Mouse (Mus musculus): ENCODE data around the gene Hirip3. TPM values are rescaled to one million over a fixed set of nuclear protein-coding genes. Genes with fewer than 3 reads are reported as not detected.

Hirip3 gene
- polyA plus RNA-seq, 1 experiment from 2014 or later: 19.5 TPM

- ATAC-seq (replicated peaks; ENCODE audit: low FRiP score, low TSS enrichment, low read depth): no peak
- WGBS: 78% methylated on average over 3 of the region's 3 CpGs
- H3K9ac ChIP-seq (ENCODE audit: low read length): no peak overlapping the region
Observed at GRCm38 (mm10) chr7:126905590-126905989, 43.8 kb downstream of the Hirip3 start.

DNA sequence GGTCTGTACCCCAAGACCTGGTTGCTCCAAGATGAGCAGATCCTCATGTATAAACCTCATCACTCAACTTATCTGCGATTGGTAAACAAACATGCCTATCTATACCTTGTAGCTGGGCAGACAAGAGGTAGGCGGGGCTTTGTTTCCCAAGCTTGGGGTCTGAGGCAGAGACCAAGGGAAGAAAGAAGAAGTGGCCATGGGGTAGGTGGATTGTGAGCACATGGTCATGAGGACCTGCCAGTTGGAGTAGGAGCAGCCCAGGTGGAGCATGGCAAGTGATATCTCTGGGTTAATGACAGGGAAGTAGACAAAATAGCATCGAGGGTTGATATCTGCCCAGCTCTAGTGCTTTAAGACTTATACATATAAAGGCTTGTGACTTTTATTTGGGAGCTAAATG lies 53.1 kb downstream of the Hirip3 start:
- DNase-seq (ENCODE audit: low spot score) (no peak), ATAC-seq (replicated peaks; ENCODE audit: low FRiP score, low TSS enrichment, low read depth) (no peak)
- H3K4me3 ChIP-seq (ENCODE audit: low read depth, low read length): no peak overlapping the region
- no peak overlapping the region for H3K4me2 ChIP-seq (ENCODE audit: low read length)
- 71% methylated on average over 3 of the region's 3 CpGs for WGBS
- H3K9me3 ChIP-seq (ENCODE audit: control insufficient read depth, low read length): no peaks in the 10 kb centered on the region
- H3K27me3 ChIP-seq (replicated peaks; ENCODE audit: control insufficient read depth, insufficient read depth, low read length): no peaks in the 10 kb centered on the region
- no peaks in the 10 kb centered on the region for H3K4me1 ChIP-seq (replicated peaks; ENCODE audit: control insufficient read depth, insufficient read depth, low read length)
- no peaks in the 10 kb centered on the region for H3K36me3 ChIP-seq (ENCODE audit: control insufficient read depth, insufficient read depth, low read length)
- no peak overlapping the region for H3K9ac ChIP-seq (ENCODE audit: low read length)
- H3K27ac ChIP-seq (ENCODE audit: low read depth): no peak overlapping the region

More at GRCm38 (mm10) chr7:126905590-126905989, 43.8 kb downstream of the Hirip3 start:
- no peak overlapping the region for H3K4me2 ChIP-seq (ENCODE audit: low read length)
- no peak overlapping the region for H3K4me3 ChIP-seq (ENCODE audit: low read depth, low read length)
- no peaks in the 10 kb centered on the region for H3K27me3 ChIP-seq (replicated peaks; ENCODE audit: control insufficient read depth, insufficient read depth, low read length)
- no peak overlapping the region for H3K27ac ChIP-seq (ENCODE audit: low read depth)
- no peaks in the 10 kb centered on the region for H3K9me3 ChIP-seq (ENCODE audit: control insufficient read depth, low read length)
- no peak for DNase-seq (ENCODE audit: low spot score)
- H3K36me3 ChIP-seq (ENCODE audit: control insufficient read depth, insufficient read depth, low read length): no peaks in the 10 kb centered on the region
- H3K4me1 ChIP-seq (replicated peaks; ENCODE audit: control insufficient read depth, insufficient read depth, low read length): no peaks in the 10 kb centered on the region

Other genes starting within 250 kb of the Hirip3 start
- 6.6 and 27.3 TPM in 2 replicates for gene Nupr1, start 231.1 kb upstream of the Hirip3 start, polyA plus RNA-seq (2014; fragmentation: Nextera tagmentation; extraction: Ambion mirVana)
- 53.4 and 64.5 TPM in 2 replicates for gene Sgf29, start 212.7 kb upstream of the Hirip3 start, polyA plus RNA-seq (2014; fragmentation: Nextera tagmentation; extraction: Ambion mirVana)
- gene Sult1a1, start 185.5 kb upstream of the Hirip3 start, polyA plus RNA-seq (2014; fragmentation: Nextera tagmentation; extraction: Ambion mirVana): 3.5 and 3.8 TPM in 2 replicates
- 140 and 159 TPM in 2 replicates for gene Bola2, start 166.6 kb upstream of the Hirip3 start, polyA plus RNA-seq (2014; fragmentation: Nextera tagmentation; extraction: Ambion mirVana)
- 7.1 and 8.4 TPM in 2 replicates for gene Slx1b, start 166.2 kb upstream of the Hirip3 start, polyA plus RNA-seq (2014; fragmentation: Nextera tagmentation; extraction: Ambion mirVana)
- 35.1 and 35.9 TPM in 2 replicates for gene Coro1a, start 154.2 kb upstream of the Hirip3 start, polyA plus RNA-seq (2014; fragmentation: Nextera tagmentation; extraction: Ambion mirVana)
- 101 and 104 TPM in 2 replicates for gene Mapk3, start 102.4 kb upstream of the Hirip3 start, polyA plus RNA-seq (2014; fragmentation: Nextera tagmentation; extraction: Ambion mirVana)
- 3.6 and 3.9 TPM in 2 replicates for gene Gdpd3, start 95.6 kb upstream of the Hirip3 start, polyA plus RNA-seq (2014; fragmentation: Nextera tagmentation; extraction: Ambion mirVana)
- gene Ypel3, start 85.0 kb upstream of the Hirip3 start, polyA plus RNA-seq (2014; fragmentation: Nextera tagmentation; extraction: Ambion mirVana): 105 and 106 TPM in 2 replicates
- gene Tbx6, start 80.5 kb upstream of the Hirip3 start, polyA plus RNA-seq (2014; fragmentation: Nextera tagmentation; extraction: Ambion mirVana): 0.36 and 0.47 TPM in 2 replicates
- gene Ppp4c, start 69.5 kb upstream of the Hirip3 start, polyA plus RNA-seq (2014; fragmentation: Nextera tagmentation; extraction: Ambion mirVana): 277 and 280 TPM in 2 replicates
- 1.5 and 1.8 TPM in 2 replicates for gene Fam57b, start 64.3 kb upstream of the Hirip3 start, polyA plus RNA-seq (2014; fragmentation: Nextera tagmentation; extraction: Ambion mirVana)
- not detected in 2 replicates for gene 4930451I11Rik, start 30.3 kb upstream of the Hirip3 start, polyA plus RNA-seq (2014; fragmentation: Nextera tagmentation; extraction: Ambion mirVana)
- gene Doc2a, start 14.6 kb upstream of the Hirip3 start, polyA plus RNA-seq (2014; fragmentation: Nextera tagmentation; extraction: Ambion mirVana): 0.86 and 1.2 TPM in 2 replicates
- 82.6 and 84.6 TPM in 2 replicates for gene Ino80e, start 405 bp downstream of the Hirip3 start, polyA plus RNA-seq (2014; fragmentation: Nextera tagmentation; extraction: Ambion mirVana)
- 26.6 and 29.7 TPM in 2 replicates for gene Taok2, start 22.7 kb downstream of the Hirip3 start, polyA plus RNA-seq (2014; fragmentation: Nextera tagmentation; extraction: Ambion mirVana)
- 29.5 and 31.7 TPM in 2 replicates for gene Tmem219, start 60.9 kb downstream of the Hirip3 start, polyA plus RNA-seq (2014; fragmentation: Nextera tagmentation; extraction: Ambion mirVana)
- 13.1 TPM in 2 replicates for gene Kctd13, start 66.9 kb downstream of the Hirip3 start, polyA plus RNA-seq (2014; fragmentation: Nextera tagmentation; extraction: Ambion mirVana)
- gene Asphd1, start 87.6 kb downstream of the Hirip3 start, polyA plus RNA-seq (2014; fragmentation: Nextera tagmentation; extraction: Ambion mirVana): 0.39 and 0.65 TPM in 2 replicates
- 3.2 and 3.8 TPM in 2 replicates for gene Sez6l2, start 88.6 kb downstream of the Hirip3 start, polyA plus RNA-seq (2014; fragmentation: Nextera tagmentation; extraction: Ambion mirVana)
- 105 and 109 TPM in 2 replicates for gene Cdipt, start 113.9 kb downstream of the Hirip3 start, polyA plus RNA-seq (2014; fragmentation: Nextera tagmentation; extraction: Ambion mirVana)
- gene Cdiptos, start 114.1 kb downstream of the Hirip3 start, polyA plus RNA-seq (2014; fragmentation: Nextera tagmentation; extraction: Ambion mirVana): 2.2 and 2.5 TPM in 2 replicates
- 27.4 and 29.6 TPM in 2 replicates for gene Mvp, start 152.6 kb downstream of the Hirip3 start, polyA plus RNA-seq (2014; fragmentation: Nextera tagmentation; extraction: Ambion mirVana)
- gene Pagr1b, start 154.5 kb downstream of the Hirip3 start, polyA plus RNA-seq (2014; fragmentation: Nextera tagmentation; extraction: Ambion mirVana): 0.45 and 0.86 TPM in 2 replicates
- gene Pagr1a, start 155.4 kb downstream of the Hirip3 start, polyA plus RNA-seq (2014; fragmentation: Nextera tagmentation; extraction: Ambion mirVana): 43.9 and 47.7 TPM in 2 replicates
- 41.8 and 46.3 TPM in 2 replicates for gene Gm42742, start 159.1 kb downstream of the Hirip3 start, polyA plus RNA-seq (2014; fragmentation: Nextera tagmentation; extraction: Ambion mirVana)
- 9.2 and 9.5 TPM in 2 replicates for gene Prrt2, start 159.2 kb downstream of the Hirip3 start, polyA plus RNA-seq (2014; fragmentation: Nextera tagmentation; extraction: Ambion mirVana)
- 55.1 and 61.9 TPM in 2 replicates for gene Maz, start 165.1 kb downstream of the Hirip3 start, polyA plus RNA-seq (2014; fragmentation: Nextera tagmentation; extraction: Ambion mirVana)
- 115 and 129 TPM in 2 replicates for gene Kif22, start 180.5 kb downstream of the Hirip3 start, polyA plus RNA-seq (2014; fragmentation: Nextera tagmentation; extraction: Ambion mirVana)
- 0.30 TPM in 1 of 2 replicates, not detected in the other for gene Zg16, start 225.4 kb downstream of the Hirip3 start, polyA plus RNA-seq (2014; fragmentation: Nextera tagmentation; extraction: Ambion mirVana)
- 2.6 and 3.9 TPM in 2 replicates for gene AI467606, start 229.4 kb downstream of the Hirip3 start, polyA plus RNA-seq (2014; fragmentation: Nextera tagmentation; extraction: Ambion mirVana)

Data from intestine, embryonic 14.5 days (tissue).